ENCODE assay signal across 9 mouse cellular contexts in the genomic region with DNA sequence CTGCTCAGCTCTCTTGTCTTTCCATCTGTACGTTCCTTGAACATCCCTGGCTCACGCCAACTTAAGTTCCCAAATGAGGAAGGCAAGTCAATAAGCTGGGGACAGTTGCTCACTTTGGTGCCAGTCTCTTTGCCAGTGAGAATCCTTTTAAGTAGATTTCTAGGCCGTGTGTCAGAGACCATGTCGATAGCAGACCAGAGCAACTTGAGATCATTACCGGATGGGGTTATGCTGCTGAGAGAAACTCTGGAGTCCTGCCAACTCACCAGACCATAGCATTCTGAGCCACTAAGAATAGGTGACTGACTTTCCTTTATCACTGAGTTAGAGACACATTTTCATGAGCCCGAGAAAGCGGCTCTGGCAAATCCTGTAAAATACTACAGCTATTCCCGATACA.
A peak's percentile ranks its signal among the peaks of the same experiment; 100 is the strongest.
DNase-seq lines count a peak whose midpoint lies in the region; ATAC-seq lines count a peak whose summit lies in the region.
"Had no signal": no experiment of that assay in that cellular context is flagged by ENCODE, and none has a peak within 500 bp of the region (broad histone marks: within the 10 kb centered on the region; RNA-seq: fewer than 3 reads in every experiment).

No protein-coding gene starts in this region.

- H3K36me3 ChIP-seq in lung, embryonic 16.5 days (ENCODE audit: control insufficient read depth, insufficient read depth, low read length), result no peaks in the 10 kb centered on the region
- H3K36me3 ChIP-seq in heart, embryonic 15.5 days, result no peaks in the 10 kb centered on the region
- H3K36me3 ChIP-seq in neural tube, embryonic 15.5 days, result no peaks in the 10 kb centered on the region

- H3K4me3 ChIP-seq in lung, embryonic 16.5 days (ENCODE audit: low read length), result no peak overlapping the region
- no peak overlapping the region for H3K4me3 ChIP-seq in heart, embryonic 15.5 days
- H3K4me3 ChIP-seq in neural tube, embryonic 15.5 days (replicated peaks), result no peak overlapping the region
- H3K4me3 ChIP-seq: megakaryocyte, embryonic 14.5 days had no signal

- peaks cover 4% of the 10 kb centered on the region; the same call in 1 of the 2 replicates for H3K4me1 ChIP-seq in lung, embryonic 16.5 days (replicated peaks; ENCODE audit: control insufficient read depth, insufficient read depth, low read length)
- H3K4me1 ChIP-seq in heart, embryonic 15.5 days (replicated peaks), result peaks cover 14% of the 10 kb centered on the region
- no peaks in the 10 kb centered on the region for H3K4me1 ChIP-seq in neural tube, embryonic 15.5 days
- H3K4me1 ChIP-seq: megakaryocyte, embryonic 14.5 days had no signal

- no peak overlapping the region for H3K9ac ChIP-seq in lung, embryonic 16.5 days (ENCODE audit: low read length)
- no peak overlapping the region for H3K9ac ChIP-seq in heart, embryonic 15.5 days
- H3K9ac ChIP-seq in neural tube, embryonic 15.5 days (replicated peaks), result no peak overlapping the region

- no peaks in the 10 kb centered on the region for H3K9me3 ChIP-seq in lung, embryonic 16.5 days (ENCODE audit: control insufficient read depth, low read length)
- H3K9me3 ChIP-seq in heart, embryonic 15.5 days (replicated peaks), result no peaks in the 10 kb centered on the region
- H3K9me3 ChIP-seq in neural tube, embryonic 15.5 days (replicated peaks), result no peaks in the 10 kb centered on the region

- peak; percentile 9 for DNase-seq in cerebellum, adult 9-10 months
- DNase-seq in cerebellum, adult 11-12 months, result no peak
- DNase-seq in lung, postnatal 10 days, result no peak
- DNase-seq in kidney, postnatal 36 days, result peak; percentile 38 to 55
- no peak for DNase-seq in thymus, postnatal 0 days (ENCODE audit: low spot score)

- ATAC-seq in lung, embryonic 16.5 days (ENCODE audit: low read depth), result peak; percentile 57; the same call in 1 of the 2 replicates
- 0 out of 2 replicates have a peak, but pooled peaks have one; percentile 73 for ATAC-seq in heart, embryonic 15.5 days (replicated peaks; ENCODE audit: insufficient number of reproducible peaks, insufficient read depth, low FRiP score, low read depth)
- no peak for ATAC-seq in neural tube, embryonic 15.5 days (ENCODE audit: low FRiP score)

- H3K4me2 ChIP-seq in lung, embryonic 16.5 days (ENCODE audit: low read depth, low read length), result no peak overlapping the region
- H3K4me2 ChIP-seq in heart, embryonic 15.5 days, result peak overlapping the region; percentile 51
- H3K4me2 ChIP-seq in neural tube, embryonic 15.5 days, result no peak overlapping the region

- no peak overlapping the region for H3K27ac ChIP-seq in lung, embryonic 16.5 days (ENCODE audit: low read length)
- H3K27ac ChIP-seq in heart, embryonic 15.5 days, result peak overlapping the region; percentile 68
- H3K27ac ChIP-seq in neural tube, embryonic 15.5 days (replicated peaks), result no peak overlapping the region

- H3K27me3 ChIP-seq in lung, embryonic 16.5 days (ENCODE audit: control insufficient read depth, insufficient read depth, low read depth, low read length), result no peaks in the 10 kb centered on the region
- H3K27me3 ChIP-seq in heart, embryonic 15.5 days, result no peaks in the 10 kb centered on the region
- H3K27me3 ChIP-seq in neural tube, embryonic 15.5 days (replicated peaks), result no peaks in the 10 kb centered on the region
- H3K27me3 ChIP-seq: megakaryocyte, embryonic 14.5 days had no signal

- WGBS in lung, embryonic 16.5 days, result 55% methylated on average over 8 of the region's 8 CpGs
- WGBS in heart, embryonic 15.5 days, result 22% methylated on average over 8 of the region's 8 CpGs
- 79% methylated on average over 8 of the region's 8 CpGs for WGBS in neural tube, embryonic 15.5 days

Comparison
In these comparisons a context has a peak if more than half of its experiments do, and no peak if none do; other contexts are left out.
1. DNase-seq: peak in cerebellum, adult 9-10 months (single experiment) and kidney, postnatal 36 days (2 of 2); none in cerebellum, adult 11-12 months (single experiment), lung, postnatal 10 days (single experiment) and thymus, postnatal 0 days (single experiment).